Mouse (Mus musculus): ENCODE data around the gene Ercc1. TPM values are rescaled to one million over a fixed set of nuclear protein-coding genes. Genes with fewer than 3 reads are reported as not detected.
A peak's percentile ranks its signal among the peaks of the same experiment; 100 is the strongest.

Gene Ercc1
- polyA plus RNA-seq, 1 experiment from 2014 or later: 85.7 TPM

- peak overlapping the region; percentile 86 for H3K4me3 ChIP-seq (replicated peaks)
- 0 out of 2 replicates have a peak overlapping the region, but pooled peaks have one; percentile 43 for H3K27ac ChIP-seq
- peaks cover 54% of the 10 kb centered on the region for H3K4me1 ChIP-seq
- H3K36me3 ChIP-seq: peaks cover 22% of the 10 kb centered on the region
- 2% methylated on average over 27 of the region's 27 CpGs for WGBS
- H3K4me2 ChIP-seq: peak overlapping the region; percentile 99
- H3K27me3 ChIP-seq: 0 out of 2 replicates have a peak, but pooled peaks cover 7% of the 10 kb centered on the region
- peak; percentile 80 for ATAC-seq (replicated peaks; ENCODE audit: low FRiP score)
- no peaks in the 10 kb centered on the region for H3K9me3 ChIP-seq (replicated peaks)
- peak overlapping the region; percentile 49 for H3K9ac ChIP-seq
These were observed 16.4 kb downstream of the Ercc1 start for GRCm38 (mm10) chr7:19360944-19361343.

- Histone ChIP-seq H3K4me3 (replicated peaks) (peak overlapping the region; percentile 86), H3K4me1 (peaks cover 49% of the 10 kb centered on the region), H3K27me3 (0 out of 2 replicates have a peak, but pooled peaks cover 7% of the 10 kb centered on the region), H3K27ac (no peak overlapping the region), H3K36me3 (peaks cover 15% of the 10 kb centered on the region), H3K4me2 (peak overlapping the region; percentile 99), H3K9me3 (replicated peaks) (no peaks in the 10 kb centered on the region), H3K9ac (peak overlapping the region; percentile 49)
- no peak for ATAC-seq (replicated peaks; ENCODE audit: low FRiP score)
- WGBS: 14% methylated on average over 16 of the region's 16 CpGs
These were observed 17.1 kb downstream of the Ercc1 start for GRCm38 (mm10) chr7:19361720-19362119.

GRCm38 (mm10) chr7:19362276-19362675 is 17.7 kb downstream of the Ercc1 start:
- Histone ChIP-seq H3K27me3 (0 out of 2 replicates have a peak, but pooled peaks cover 7% of the 10 kb centered on the region), H3K4me2 (peak overlapping the region; percentile 99), H3K4me1 (peaks cover 49% of the 10 kb centered on the region), H3K9me3 (replicated peaks) (no peaks in the 10 kb centered on the region), H3K36me3 (peaks cover 9% of the 10 kb centered on the region), H3K9ac (no peak overlapping the region), H3K27ac (no peak overlapping the region), H3K4me3 (replicated peaks) (0 out of 2 replicates have a peak overlapping the region, but pooled peaks have one; percentile 86)
- 54% methylated on average over 4 of the region's 4 CpGs for WGBS
- ATAC-seq (replicated peaks; ENCODE audit: low FRiP score): no peak

GRCm38 (mm10) chr7:19363881-19364280 is 19.3 kb downstream of the Ercc1 start:
- H3K4me1 ChIP-seq: peaks cover 38% of the 10 kb centered on the region
- H3K36me3 ChIP-seq: no peaks in the 10 kb centered on the region
- H3K9ac ChIP-seq: no peak overlapping the region
- WGBS: 7% methylated on average over 18 of the region's 18 CpGs
- peaks cover 10% of the 10 kb centered on the region; the same call in 1 of the 2 replicates for H3K27me3 ChIP-seq
- no peaks in the 10 kb centered on the region for H3K9me3 ChIP-seq (replicated peaks)
- H3K27ac ChIP-seq: no peak overlapping the region
- 0 out of 2 replicates have a peak overlapping the region, but pooled peaks have one; percentile 7 for H3K4me3 ChIP-seq (replicated peaks)
- peak overlapping the region; percentile 12; the same call in 1 of the 2 replicates for H3K4me2 ChIP-seq
- no peak for ATAC-seq (replicated peaks; ENCODE audit: low FRiP score)

- Histone ChIP-seq H3K4me3 (replicated peaks) (no peak overlapping the region), H3K4me2 (no peak overlapping the region), H3K27ac (no peak overlapping the region), H3K36me3 (no peaks in the 10 kb centered on the region), H3K9ac (no peak overlapping the region), H3K27me3 (peaks cover 21% of the 10 kb centered on the region), H3K9me3 (replicated peaks) (no peaks in the 10 kb centered on the region), H3K4me1 (peaks cover 42% of the 10 kb centered on the region)
- no peak for ATAC-seq (replicated peaks; ENCODE audit: low FRiP score)
- 79% methylated on average over 4 of the region's 4 CpGs for WGBS
These were observed 20.8 kb downstream of the Ercc1 start for GRCm38 (mm10) chr7:19365376-19365775.

- no peak overlapping the region for H3K27ac ChIP-seq
- H3K27me3 ChIP-seq: peaks cover 15% of the 10 kb centered on the region
- H3K4me3 ChIP-seq (replicated peaks): no peak overlapping the region
- H3K9me3 ChIP-seq (replicated peaks): no peaks in the 10 kb centered on the region
- WGBS: 15% methylated on average over 16 of the region's 16 CpGs
- peaks cover 21% of the 10 kb centered on the region for H3K4me1 ChIP-seq
- no peaks in the 10 kb centered on the region for H3K36me3 ChIP-seq
- H3K4me2 ChIP-seq: no peak overlapping the region
- no peak overlapping the region for H3K9ac ChIP-seq
- ATAC-seq (replicated peaks; ENCODE audit: low FRiP score): peak; percentile 27; the same call in 1 of the 2 replicates
These were observed 23.8 kb downstream of the Ercc1 start for GRCm38 (mm10) chr7:19368380-19368779.

GRCm38 (mm10) chr7:19369823-19370425 is 25.3 kb downstream of the Ercc1 start:
- peaks cover 12% of the 10 kb centered on the region for H3K4me1 ChIP-seq
- H3K9ac ChIP-seq: peak overlapping the region; percentile 27; the same call in 1 of the 2 replicates
- H3K27ac ChIP-seq: no peak overlapping the region
- ATAC-seq (replicated peaks; ENCODE audit: low FRiP score): peak; percentile 71
- peak overlapping the region; percentile 87 for H3K4me2 ChIP-seq
- 10% methylated on average over 46 of the region's 46 CpGs for WGBS
- peaks cover 15% of the 10 kb centered on the region for H3K27me3 ChIP-seq
- no peaks in the 10 kb centered on the region for H3K9me3 ChIP-seq (replicated peaks)
- no peaks in the 10 kb centered on the region for H3K36me3 ChIP-seq
- peak overlapping the region; percentile 46 for H3K4me3 ChIP-seq (replicated peaks)

- Histone ChIP-seq H3K9me3 (replicated peaks) (no peaks in the 10 kb centered on the region), H3K36me3 (no peaks in the 10 kb centered on the region), H3K9ac (no peak overlapping the region), H3K4me2 (no peak overlapping the region), H3K4me1 (peaks cover 10% of the 10 kb centered on the region), H3K27ac (no peak overlapping the region), H3K27me3 (peaks cover 15% of the 10 kb centered on the region), H3K4me3 (replicated peaks) (no peak overlapping the region)
- no peak for ATAC-seq (replicated peaks; ENCODE audit: low FRiP score)
- 89% methylated on average over 2 of the region's 2 CpGs for WGBS
These were observed 28.8 kb downstream of the Ercc1 start for GRCm38 (mm10) chr7:19373367-19373766.

GRCm38 (mm10) chr7:19375368-19375767 is 30.8 kb downstream of the Ercc1 start:
- Histone ChIP-seq H3K4me2 (no peak overlapping the region), H3K9ac (no peak overlapping the region), H3K27me3 (no peaks in the 10 kb centered on the region), H3K9me3 (replicated peaks) (no peaks in the 10 kb centered on the region), H3K36me3 (no peaks in the 10 kb centered on the region), H3K27ac (no peak overlapping the region), H3K4me1 (no peaks in the 10 kb centered on the region), H3K4me3 (replicated peaks) (no peak overlapping the region)
- 80% methylated on average over 18 of the region's 18 CpGs for WGBS
- no peak for ATAC-seq (replicated peaks; ENCODE audit: low FRiP score)

- no peak overlapping the region for H3K4me3 ChIP-seq (replicated peaks)
These were observed 31.4 kb downstream of the Ercc1 start for GRCm38 (mm10) chr7:19376019-19376418.

GRCm38 (mm10) chr7:19378049-19378448 is 33.5 kb downstream of the Ercc1 start:
- Histone ChIP-seq H3K27ac (no peak overlapping the region), H3K9ac (no peak overlapping the region), H3K4me1 (peaks cover 8% of the 10 kb centered on the region), H3K27me3 (no peaks in the 10 kb centered on the region), H3K9me3 (replicated peaks) (no peaks in the 10 kb centered on the region), H3K36me3 (no peaks in the 10 kb centered on the region), H3K4me2 (no peak overlapping the region), H3K4me3 (replicated peaks) (no peak overlapping the region)
- WGBS: 76% methylated on average over 8 of the region's 8 CpGs
- no peak for ATAC-seq (replicated peaks; ENCODE audit: low FRiP score)

More at GRCm38 (mm10) chr7:19376019-19376418, 31.4 kb downstream of the Ercc1 start:
- H3K4me2 ChIP-seq: no peak overlapping the region
- no peak overlapping the region for H3K9ac ChIP-seq
- no peaks in the 10 kb centered on the region for H3K4me1 ChIP-seq
- ATAC-seq (replicated peaks; ENCODE audit: low FRiP score): no peak
- H3K27me3 ChIP-seq: no peaks in the 10 kb centered on the region
- no peak overlapping the region for H3K27ac ChIP-seq
- WGBS: 88% methylated on average over 4 of the region's 4 CpGs
- no peaks in the 10 kb centered on the region for H3K36me3 ChIP-seq
- H3K9me3 ChIP-seq (replicated peaks): no peaks in the 10 kb centered on the region

GRCm38 (mm10) chr7:19381377-19382165 is 37.0 kb downstream of the Ercc1 start, which contains the start of gene Ercc2:
Gene Ercc2 (plus strand): TSS chr7:19382010.
- peaks cover 16% of the 10 kb centered on the region for H3K4me1 ChIP-seq
- WGBS: 7% methylated on average over 43 of the region's 48 CpGs
- no peaks in the 10 kb centered on the region for H3K27me3 ChIP-seq
- ATAC-seq (replicated peaks; ENCODE audit: low FRiP score): peak; percentile 97
- peak within 1 kb of the TSS; percentile 14; the same call in 1 of the 2 replicates for H3K27ac ChIP-seq
- peaks cover 30% of the 10 kb centered on the region for H3K36me3 ChIP-seq
- no peaks in the 10 kb centered on the region for H3K9me3 ChIP-seq (replicated peaks)
- H3K4me2 ChIP-seq: peak within 1 kb of the TSS; percentile 80
- peak within 1 kb of the TSS; percentile 66 for H3K9ac ChIP-seq
- H3K4me3 ChIP-seq (replicated peaks): peak within 1 kb of the TSS; percentile 73
